Mouse (Mus musculus): ENCODE results near the gene Casc1. TPM values are rescaled to one million over a fixed set of nuclear protein-coding genes. Genes with fewer than 3 reads are reported as not detected.

Gene Casc1
- total and polyA plus RNA-seq, 3 experiments = 0.15 to 0.22 TPM; not detected in 1

DNA sequence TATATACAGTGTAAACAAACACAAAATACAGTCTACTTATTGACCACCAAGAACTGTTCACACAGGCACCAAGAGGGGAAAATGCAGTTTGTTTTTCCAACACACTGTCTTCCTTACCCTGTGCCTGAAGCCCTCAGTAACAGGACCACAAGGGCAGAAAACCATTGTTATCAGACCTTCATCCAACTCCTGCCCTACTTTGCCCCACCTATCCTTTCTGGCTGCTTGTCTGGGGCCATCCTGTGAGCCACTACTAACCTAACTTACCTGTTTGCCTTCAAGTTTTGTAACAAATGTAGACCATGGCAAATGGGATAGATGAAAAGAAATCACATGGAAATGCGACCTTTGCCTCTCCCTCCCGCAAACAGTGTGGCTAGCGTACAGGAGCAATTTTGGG is 37.1 kb upstream of the Casc1 start:
- no peak overlapping the region for H3K4me3 ChIP-seq (ENCODE audit: control insufficient read depth in 1 of 2, insufficient read depth in 1 of 2, low read depth in 2 of 2, low read length in 2 of 2)
- H3K79me2 ChIP-seq (ENCODE audit: control insufficient read depth, insufficient read depth, low read length, poor library complexity) = peaks cover 26% of the 10 kb centered on the region
- H3K27me3 ChIP-seq (ENCODE audit: control insufficient read depth in 1 of 2, insufficient read depth in 2 of 2, low read length in 2 of 2) = no peaks in the 10 kb centered on the region
- TF ChIP-seq GATA1 (IDR thresholded peaks at IDR 0.05; ENCODE audit: low read depth, low read length) (no peak), NELFE (IDR thresholded peaks at IDR 0.05; ENCODE audit: low read depth, low read length) (no peak), CHD1 (IDR thresholded peaks at IDR 0.05; ENCODE audit: low read depth, low read length) (no peak), POLR2A (IDR thresholded peaks at IDR 0.05; ENCODE audit: control insufficient read depth in 1 of 2, insufficient read depth in 1 of 2, low read depth in 1 of 2, low read length in 2 of 2, poor library complexity in 1 of 2) (no peak), POLR2AphosphoS2 (IDR thresholded peaks at IDR 0.05; ENCODE audit: low read length) (no peak), BHLHE40 (IDR thresholded peaks at IDR 0.05; ENCODE audit: borderline replicate concordance, low read depth, low read length) (no peak), MAZ (IDR thresholded peaks at IDR 0.05; ENCODE audit: low read depth, low read length) (no peak)
- DNase-seq (ENCODE audit: low read depth, low spot score) = peak; percentile 28
- H3K9me3 ChIP-seq (replicated peaks; ENCODE audit: insufficient read depth, low read length) = no peaks in the 10 kb centered on the region
- H3K9ac ChIP-seq (ENCODE audit: control insufficient read depth, low read depth, low read length, poor library complexity, severe bottlenecking) = no peak overlapping the region
- peaks cover 9 to 12% of the 10 kb centered on the region in 2 experiments for H3K4me1 ChIP-seq (ENCODE audit: control insufficient read depth in 1 of 2, insufficient read depth in 2 of 2, low read length in 2 of 2)
- H3K27ac ChIP-seq (ENCODE audit: control insufficient read depth, low read depth, low read length) = no peak overlapping the region
- H3K36me3 ChIP-seq (ENCODE audit: control insufficient read depth in 1 of 2, insufficient read depth in 2 of 2, low read length in 2 of 2) = peaks cover 4 to 15% of the 10 kb centered on the region in 2 experiments; a peak in 3 of 4 replicates

DNA sequence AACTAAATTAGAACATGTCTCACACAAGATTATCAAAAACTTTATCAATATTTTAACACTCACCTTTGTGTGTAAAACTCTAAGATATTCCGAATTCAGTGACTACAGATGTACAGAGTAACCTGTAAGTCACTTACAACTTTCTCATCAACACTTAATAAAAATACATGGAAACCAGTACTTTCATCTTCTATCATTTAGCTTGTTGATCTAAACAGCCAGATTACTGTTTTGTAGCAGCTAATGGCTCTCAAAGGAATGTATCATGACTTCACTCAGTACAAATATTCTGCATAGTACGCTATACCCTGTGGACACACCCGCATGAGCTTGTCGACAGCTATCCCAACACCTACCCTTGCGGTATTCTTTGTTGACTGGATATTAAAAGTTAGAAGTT is 36.0 kb upstream of the Casc1 start:
- Histone ChIP-seq H3K4me3 (ENCODE audit: control insufficient read depth in 1 of 2, insufficient read depth in 1 of 2, low read depth in 2 of 2, low read length in 2 of 2) (no peak overlapping the region), H3K9ac (ENCODE audit: control insufficient read depth, low read depth, low read length, poor library complexity, severe bottlenecking) (no peak overlapping the region), H3K79me2 (ENCODE audit: control insufficient read depth, insufficient read depth, low read length, poor library complexity) (peaks cover 26% of the 10 kb centered on the region), H3K9me3 (replicated peaks; ENCODE audit: insufficient read depth, low read length) (no peaks in the 10 kb centered on the region), H3K36me3 (ENCODE audit: control insufficient read depth in 1 of 2, insufficient read depth in 2 of 2, low read length in 2 of 2) (peaks cover 4 to 16% of the 10 kb centered on the region in 2 experiments; a peak in 3 of 4 replicates), H3K27ac (ENCODE audit: control insufficient read depth, low read depth, low read length) (no peak overlapping the region), H3K27me3 (ENCODE audit: control insufficient read depth in 1 of 2, insufficient read depth in 2 of 2, low read length in 2 of 2) (no peaks in the 10 kb centered on the region), H3K4me1 (ENCODE audit: control insufficient read depth in 1 of 2, insufficient read depth in 2 of 2, low read length in 2 of 2) (peaks cover 9 to 12% of the 10 kb centered on the region in 2 experiments)
- TF ChIP-seq BHLHE40 (IDR thresholded peaks at IDR 0.05; ENCODE audit: borderline replicate concordance, low read depth, low read length) (no peak), CTCF (IDR thresholded peaks at IDR 0.05 in 2 of 3, conservative IDR thresholded peaks at IDR 0.05 in 1 of 3; ENCODE audit: control insufficient read depth in 1 of 3, insufficient read depth in 1 of 3, low read depth in 2 of 3, low read length in 3 of 3, poor library complexity in 1 of 3, severe bottlenecking in 1 of 3) (no peak), GABPA (IDR thresholded peaks at IDR 0.05; ENCODE audit: low read depth, low read length) (no peak), MXI1 (IDR thresholded peaks at IDR 0.05; ENCODE audit: low read depth, low read length) (no peak)
- no peak for DNase-seq (ENCODE audit: low read depth, low spot score)

DNA sequence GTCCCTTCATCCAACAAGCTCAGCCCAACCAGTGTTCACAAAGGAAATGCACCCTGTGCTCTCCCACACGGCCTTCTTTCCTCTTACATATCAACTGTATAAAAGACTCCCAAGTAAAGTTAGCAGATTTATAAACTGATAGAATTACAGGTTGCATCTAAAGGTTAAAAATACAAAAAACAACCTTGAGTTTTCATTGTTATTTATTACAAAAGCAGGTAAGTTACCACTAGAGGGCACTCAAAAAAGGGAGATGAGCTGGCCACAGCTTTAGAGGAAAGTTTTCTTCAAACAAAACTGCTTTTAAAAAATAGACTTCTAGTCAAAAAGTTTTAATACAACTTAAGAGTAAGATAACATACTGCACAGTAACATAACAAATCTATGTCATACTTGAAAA is 31.7 kb upstream of the Casc1 start:
- DNase-seq (ENCODE audit: low read depth, low spot score) = peak; percentile 60
- H3K4me3 ChIP-seq (ENCODE audit: control insufficient read depth in 1 of 2, insufficient read depth in 1 of 2, low read depth in 2 of 2, low read length in 2 of 2) = no peak overlapping the region
- H3K4me1 ChIP-seq (ENCODE audit: control insufficient read depth in 1 of 2, insufficient read depth in 2 of 2, low read length in 2 of 2) = no peaks in the 10 kb centered on the region
- TF ChIP-seq ZNF384 (IDR thresholded peaks at IDR 0.05; ENCODE audit: low read depth, low read length) (peak; percentile 78), TAL1 (IDR thresholded peaks at IDR 0.05; ENCODE audit: low read length) (no peak), ZC3H11A (IDR thresholded peaks at IDR 0.05; ENCODE audit: low read depth, low read length) (peak; percentile 83), POLR2AphosphoS5 (IDR thresholded peaks at IDR 0.05; ENCODE audit: borderline replicate concordance, low read depth, low read length) (no peak), CTCF (IDR thresholded peaks at IDR 0.05 in 2 of 3, conservative IDR thresholded peaks at IDR 0.05 in 1 of 3; ENCODE audit: control insufficient read depth in 1 of 3, insufficient read depth in 1 of 3, low read depth in 2 of 3, low read length in 3 of 3, poor library complexity in 1 of 3, severe bottlenecking in 1 of 3) (peak in 2 of 3 experiments; percentile 44 to 82; a peak in 4 of 6 replicates), RAD21 (IDR thresholded peaks at IDR 0.05; ENCODE audit: low read depth, low read length) (peak; percentile 84), SMC3 (IDR thresholded peaks at IDR 0.05; ENCODE audit: low read depth, low read length) (peak; percentile 91)
- H3K9ac ChIP-seq (ENCODE audit: control insufficient read depth, low read depth, low read length, poor library complexity, severe bottlenecking) = no peak overlapping the region
- no peak overlapping the region for H3K27ac ChIP-seq (ENCODE audit: control insufficient read depth, low read depth, low read length)
- H3K36me3 ChIP-seq (ENCODE audit: control insufficient read depth in 1 of 2, insufficient read depth in 2 of 2, low read length in 2 of 2) = peaks cover 3 to 21% of the 10 kb centered on the region in 2 experiments; a peak in 3 of 4 replicates
- no peaks in the 10 kb centered on the region for H3K9me3 ChIP-seq (replicated peaks; ENCODE audit: insufficient read depth, low read length)
- H3K79me2 ChIP-seq (ENCODE audit: control insufficient read depth, insufficient read depth, low read length, poor library complexity) = peaks cover 6% of the 10 kb centered on the region
- H3K27me3 ChIP-seq (ENCODE audit: control insufficient read depth in 1 of 2, insufficient read depth in 2 of 2, low read length in 2 of 2) = no peaks in the 10 kb centered on the region
